Mouse (Mus musculus): ENCODE measurements around the gene Gm19426.

Gm19426 gene

DNA sequence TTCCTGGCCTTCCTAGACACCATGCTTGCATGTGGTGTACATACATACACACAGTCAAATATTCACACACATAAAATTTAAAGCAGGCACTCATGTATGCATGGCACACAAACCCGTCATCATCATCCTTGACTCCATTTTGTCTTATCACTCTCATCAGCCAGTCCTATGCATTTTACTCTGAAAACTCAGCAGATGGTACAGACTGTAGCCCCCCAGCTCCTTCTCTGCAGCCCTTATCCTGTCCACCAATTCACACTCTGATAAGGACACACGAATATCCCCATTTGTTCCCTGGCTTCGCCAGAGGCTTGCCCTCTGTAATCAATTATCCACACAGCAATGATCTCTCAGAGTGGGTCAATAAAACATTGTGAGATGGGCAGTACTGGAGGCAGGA is 22.3 kb downstream of the Gm19426 start:
- ATAC-seq (ENCODE audit: low TSS enrichment): no peak

DNA sequence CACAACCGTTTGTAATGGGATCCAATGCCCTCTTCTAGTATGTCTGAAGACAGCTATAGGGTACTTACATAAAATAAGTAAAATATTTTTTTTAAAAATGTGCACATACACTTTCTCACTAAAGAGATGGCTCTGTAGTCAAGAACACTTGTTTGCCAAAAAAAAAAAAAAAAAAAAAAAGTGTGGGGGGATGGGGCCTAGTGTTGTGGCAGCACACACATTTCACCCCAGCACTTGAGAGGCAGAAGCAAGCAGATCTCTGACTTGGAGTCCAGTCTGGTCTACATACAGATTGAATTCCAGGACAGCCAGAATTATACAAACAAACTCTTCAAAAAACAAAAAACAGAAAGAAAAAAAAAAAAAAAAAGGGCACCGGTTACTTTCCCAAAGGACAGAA is 22.7 kb downstream of the Gm19426 start:
- no peak for ATAC-seq (ENCODE audit: low TSS enrichment)

DNA sequence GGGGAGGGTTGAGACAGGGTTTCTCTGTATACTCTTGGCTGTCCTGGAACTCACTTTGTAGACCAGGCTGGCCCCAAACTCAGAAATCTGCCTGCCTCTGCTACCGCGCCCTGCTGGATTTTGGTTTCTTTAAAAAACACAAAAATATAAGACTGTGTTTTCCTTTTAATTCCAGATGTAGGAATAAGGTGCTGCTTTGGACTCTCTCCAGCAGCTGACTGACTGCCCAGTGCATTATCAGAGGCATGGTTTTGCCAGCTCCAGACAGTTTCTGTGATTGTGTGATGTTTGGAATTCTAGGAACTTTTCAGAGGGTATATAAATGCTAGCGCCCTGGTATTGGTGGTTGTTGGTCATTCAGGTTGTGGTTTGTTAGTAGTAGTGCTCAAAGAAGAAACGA is 26.1 kb downstream of the Gm19426 start:
- no peak for ATAC-seq (ENCODE audit: low TSS enrichment)

DNA sequence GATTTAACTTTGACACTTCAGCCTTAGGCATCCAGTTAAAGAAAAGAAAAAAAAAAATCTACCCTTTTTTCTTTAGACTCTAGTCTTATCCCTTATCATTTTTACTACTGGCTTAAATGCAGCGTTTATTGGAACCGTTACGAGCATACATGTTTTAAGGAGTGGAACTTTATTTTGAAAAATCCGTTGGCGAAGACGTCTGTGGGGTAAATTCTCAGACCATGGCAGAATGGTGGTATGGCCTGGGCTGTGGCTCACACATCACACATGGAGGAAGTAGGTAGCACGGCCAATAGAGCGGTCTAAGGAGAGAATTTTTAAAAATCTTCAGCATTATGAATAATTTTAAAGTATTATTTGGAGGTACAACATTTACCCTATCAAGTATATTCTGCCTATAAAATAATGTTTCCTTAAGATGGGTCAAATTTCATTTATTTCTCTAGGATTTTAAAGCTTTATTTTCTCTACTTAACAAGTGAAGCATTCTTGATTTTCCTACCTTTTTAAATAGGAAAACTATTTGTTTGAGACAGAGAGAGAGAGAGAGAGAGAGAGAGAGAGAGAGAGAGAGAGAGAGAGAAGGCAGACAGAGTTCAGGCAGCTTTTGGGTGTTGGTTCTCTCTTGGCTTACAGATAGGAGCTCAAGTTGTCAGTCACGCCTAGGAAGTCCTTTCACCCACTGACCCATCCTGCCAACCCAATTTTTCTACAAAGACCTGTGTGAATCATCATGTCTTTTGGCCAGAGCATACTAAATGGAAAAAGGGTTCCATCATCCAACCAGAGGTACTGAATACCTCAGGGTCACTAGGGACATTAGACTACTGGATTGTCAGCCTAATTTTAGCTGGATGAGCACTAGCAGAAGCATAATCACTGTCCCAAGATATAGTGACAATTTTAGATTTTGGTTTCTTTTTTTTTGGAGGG is 26.8 kb downstream of the Gm19426 start:
- no peak for ATAC-seq (ENCODE audit: low TSS enrichment)

DNA sequence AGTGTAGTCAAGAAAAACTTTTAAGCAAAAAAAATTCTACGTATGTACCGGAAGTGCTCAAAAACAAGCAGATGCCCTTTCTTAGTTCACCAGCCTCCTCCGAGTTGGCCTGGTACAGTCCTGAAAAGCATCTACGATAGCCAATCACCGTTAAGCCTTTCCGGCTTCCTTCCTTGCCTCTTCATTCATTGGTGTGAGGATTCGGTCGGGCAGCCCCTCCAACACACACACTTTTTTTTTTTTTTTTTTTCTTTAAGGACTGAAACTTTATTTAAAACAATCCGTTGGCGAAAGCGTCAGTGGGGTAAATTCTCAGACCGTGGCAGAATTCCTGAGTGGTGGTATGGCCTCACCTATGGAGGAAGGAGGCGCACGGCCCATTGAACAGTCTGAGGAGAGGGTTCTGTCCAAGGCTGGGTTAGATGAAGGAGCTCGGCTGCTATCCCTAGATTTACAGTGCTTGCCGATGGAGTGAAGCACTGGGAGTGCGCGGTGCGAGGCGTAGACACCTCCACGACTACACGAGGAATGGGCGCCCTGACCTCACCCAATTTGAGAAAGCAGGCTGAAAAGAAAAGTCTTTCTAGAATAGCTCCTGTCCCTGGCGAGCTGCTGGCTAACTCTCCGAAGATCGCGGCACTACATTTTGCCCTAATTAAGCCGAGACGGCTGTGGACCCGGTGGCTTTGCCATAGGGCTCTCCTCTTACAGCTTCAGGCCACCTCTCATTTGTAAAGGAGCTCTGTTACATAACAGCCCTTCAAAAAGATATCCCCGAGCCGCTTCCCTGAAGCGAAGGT is 27.7 kb downstream of the Gm19426 start:
- ATAC-seq (ENCODE audit: low TSS enrichment): peak; percentile 89

DNA sequence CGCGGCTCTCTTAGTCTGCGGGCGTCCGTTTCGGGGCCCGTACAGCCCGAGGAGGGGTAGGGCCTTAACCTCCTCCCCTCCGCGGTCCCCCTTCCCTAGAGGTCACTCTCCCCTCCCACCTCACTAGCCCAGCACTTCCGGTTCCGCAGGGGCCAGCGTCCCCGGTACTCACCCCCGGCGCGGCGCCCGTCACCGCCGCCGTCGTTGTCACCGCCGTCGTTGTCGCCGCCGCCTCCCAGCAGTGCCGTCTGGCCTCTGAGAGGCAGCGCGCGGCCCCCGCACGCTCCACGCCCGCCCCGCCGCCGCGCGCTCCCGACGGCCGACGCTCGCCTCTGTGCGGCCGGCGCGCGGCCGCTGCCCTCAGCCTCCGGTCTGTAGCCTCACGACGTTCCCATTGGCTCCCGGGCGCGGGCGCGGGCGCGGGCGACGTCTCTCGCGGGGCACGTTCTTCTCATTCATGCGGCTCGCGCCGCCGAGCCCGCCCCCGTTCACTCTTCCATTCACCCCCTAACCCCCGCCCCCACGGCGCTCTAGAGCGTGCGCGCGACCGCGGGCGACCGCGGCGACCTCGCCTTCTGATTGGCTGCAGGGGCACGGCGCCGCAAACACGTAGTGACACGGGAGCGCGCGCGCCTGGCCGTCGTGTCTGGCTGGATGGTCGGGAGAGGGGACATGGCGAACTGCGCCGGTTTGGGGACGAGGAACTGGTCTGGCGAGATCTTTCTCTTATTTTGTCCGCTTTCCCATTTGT is 28.5 kb downstream of the Gm19426 start, which contains the start of gene Zdhhc5:
Gene Zdhhc5, minus strand, starts transcription at position 370 of the 751 bp plus-strand sequence.
- peak; percentile 83 for ATAC-seq (ENCODE audit: low TSS enrichment)

DNA sequence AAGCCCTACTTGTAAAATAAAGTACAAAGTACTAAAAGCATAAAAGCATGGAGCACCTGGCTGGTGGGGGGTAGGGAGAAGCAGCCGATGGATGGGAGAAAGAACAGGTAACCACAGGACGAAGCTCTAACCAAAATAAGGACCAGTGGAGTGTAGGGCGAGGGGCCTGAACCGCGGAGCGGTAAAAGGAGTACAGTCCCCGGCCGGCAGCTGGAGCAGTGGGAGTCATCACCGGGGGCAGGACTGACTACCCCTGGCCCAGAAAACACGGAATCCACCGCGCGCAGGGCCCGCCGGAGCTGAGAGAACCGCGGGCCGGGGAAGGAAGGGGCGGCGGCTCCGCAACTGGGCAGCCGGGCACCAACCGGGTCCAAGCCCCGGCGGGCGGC is 29.0 kb downstream of the Gm19426 start:
- peak; percentile 13 for ATAC-seq (ENCODE audit: low TSS enrichment)

DNA sequence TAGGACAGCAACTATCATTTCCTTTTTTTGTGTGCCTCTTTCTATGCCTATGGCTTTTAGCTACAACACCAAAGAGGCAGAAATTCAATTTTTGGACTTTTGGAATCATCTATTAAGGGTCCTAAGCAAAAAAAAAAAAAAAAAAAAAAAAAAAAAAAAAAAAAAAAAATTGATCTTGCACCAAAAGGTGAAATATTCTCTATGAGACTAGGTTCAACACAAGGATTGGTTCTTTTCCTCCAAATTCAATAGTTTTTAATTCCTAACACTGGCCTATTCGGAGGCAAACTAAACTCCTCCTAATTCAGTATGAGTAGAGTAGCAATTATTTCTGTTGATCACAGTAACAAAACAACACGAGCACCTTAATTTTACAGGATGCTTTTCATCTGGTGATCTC is 31.6 kb downstream of the Gm19426 start:
- ATAC-seq (ENCODE audit: low TSS enrichment): no peak

DNA sequence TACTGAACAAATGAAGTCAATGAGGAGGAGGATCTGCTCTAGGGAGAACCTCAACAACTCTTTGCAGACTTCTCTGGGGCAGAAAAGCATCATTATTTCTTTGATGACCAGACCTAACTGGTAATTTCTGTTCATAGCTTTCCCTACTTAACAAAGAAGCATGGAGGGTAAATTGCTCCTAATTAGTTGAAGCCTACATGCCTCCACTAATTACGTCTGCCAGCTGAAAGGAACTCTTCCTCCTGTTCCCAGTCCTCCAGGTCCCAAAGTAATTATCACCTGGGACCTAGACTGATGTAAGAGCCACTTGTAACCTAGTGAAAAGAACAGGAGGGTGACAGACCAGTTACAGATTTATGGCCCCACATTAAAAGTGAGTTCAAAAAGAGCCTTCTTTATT is 35.9 kb downstream of the Gm19426 start:
- no peak for ATAC-seq (ENCODE audit: low TSS enrichment)

DNA sequence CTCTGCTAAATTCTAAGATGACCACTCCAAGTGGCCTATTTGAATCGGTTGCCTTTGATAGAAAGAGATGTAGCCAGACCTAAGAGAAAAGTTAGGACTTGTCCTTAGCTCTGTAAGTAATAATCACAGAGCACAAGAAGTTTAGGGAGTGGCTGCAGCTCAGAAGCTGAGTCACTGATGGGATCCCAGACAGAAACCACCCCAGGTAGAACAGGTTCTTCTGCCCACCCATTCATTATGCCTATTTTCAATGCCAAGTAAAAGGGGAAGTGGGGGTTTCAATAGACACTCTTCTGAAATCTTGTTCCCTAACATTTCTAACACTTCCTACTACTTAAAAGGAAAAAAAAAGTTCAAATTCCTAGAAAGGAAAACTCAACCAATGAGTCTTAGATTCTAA is 38.2 kb downstream of the Gm19426 start:
- ATAC-seq (ENCODE audit: low TSS enrichment): no peak

DNA sequence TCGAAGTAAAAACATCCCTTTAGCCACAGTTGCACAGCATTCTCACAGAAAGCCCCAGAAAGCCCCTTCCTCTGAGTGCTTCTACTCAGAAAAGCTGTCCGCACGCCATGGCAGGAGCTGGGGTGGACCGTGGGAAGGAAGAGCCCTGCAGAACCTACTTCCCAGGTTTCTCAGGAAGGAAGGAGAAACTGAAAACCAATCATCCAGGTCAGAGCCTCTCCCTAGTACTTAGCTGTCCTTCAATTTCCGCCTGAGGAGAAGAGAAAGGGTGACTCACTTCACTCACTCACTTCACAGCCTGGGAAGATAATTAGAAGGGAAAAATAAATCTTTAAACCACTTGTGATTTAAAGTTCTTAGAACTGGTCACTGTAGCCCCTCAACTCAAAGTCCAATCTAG is 39.1 kb downstream of the Gm19426 start:
- ATAC-seq (ENCODE audit: low TSS enrichment): no peak

DNA sequence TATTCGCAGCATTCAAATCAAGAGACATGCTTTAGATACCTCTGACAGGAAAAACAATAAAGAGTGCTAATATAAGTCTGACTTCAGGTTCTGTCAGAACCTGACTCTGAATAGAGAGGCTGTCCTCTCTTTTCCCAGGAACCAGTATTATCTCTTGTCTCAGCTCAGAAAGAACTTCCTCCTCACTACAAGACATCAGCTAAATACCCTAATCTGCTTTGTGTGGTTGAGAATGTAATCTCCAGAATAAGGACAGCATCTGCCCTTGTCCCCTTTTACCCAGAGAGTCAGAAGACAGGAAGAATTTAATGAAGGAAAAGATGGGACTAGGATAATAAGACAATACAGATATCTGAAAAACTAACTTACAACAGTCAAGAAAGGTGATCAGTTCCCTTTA is 40.0 kb downstream of the Gm19426 start:
- ATAC-seq (ENCODE audit: low TSS enrichment): no peak

DNA sequence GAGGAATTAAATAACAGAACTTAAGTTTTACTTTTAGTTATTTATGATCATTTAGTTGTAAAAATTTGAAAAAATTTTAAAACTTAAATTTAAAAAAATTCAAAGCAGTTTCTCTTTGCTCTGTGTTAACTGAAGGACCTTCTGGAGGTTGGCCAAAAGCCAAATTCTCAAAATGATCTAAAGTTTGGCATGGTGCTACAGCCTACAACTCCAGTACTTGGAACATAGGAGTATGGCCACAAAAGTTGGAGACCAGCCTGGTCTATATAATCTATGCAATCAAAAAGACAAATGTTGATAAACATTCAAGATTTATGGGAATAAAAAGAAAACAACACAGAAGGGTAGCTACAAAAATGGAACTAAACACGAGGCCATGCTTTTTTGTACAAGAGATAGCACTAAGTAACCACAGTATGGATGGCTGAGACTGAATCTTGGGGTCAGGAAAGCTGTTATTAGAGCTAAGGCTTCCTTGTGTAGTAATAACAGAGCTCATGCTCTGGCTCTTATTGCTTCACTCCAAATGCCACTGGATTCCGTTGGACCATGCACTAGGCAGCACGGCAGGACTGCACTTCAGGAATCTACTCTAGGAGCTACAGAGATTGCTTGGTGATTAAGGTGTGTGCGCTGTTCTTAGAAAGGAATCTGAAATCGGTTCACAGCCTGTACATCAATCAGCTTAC is 48.3 kb downstream of the Gm19426 start:
- ATAC-seq (ENCODE audit: low TSS enrichment): no peak

Data from frontal cortex, adult (tissue).